Mouse (Mus musculus) 3T3-L1 (cell line): Measurements from ENCODE around the gene Bicral.
"Not testable (repeated sequence)": the region's sequence is repeated elsewhere in the genome, so short reads cannot be mapped to it uniquely, and the experiment has no call there.

Experiments
- DNase-seq: peaks from one replicate; pipeline ENCODE4 v3.0.0-alpha.2; 2015; ENCODE audit warnings: low read depth, low spot score

Gene Bicral

DNA sequence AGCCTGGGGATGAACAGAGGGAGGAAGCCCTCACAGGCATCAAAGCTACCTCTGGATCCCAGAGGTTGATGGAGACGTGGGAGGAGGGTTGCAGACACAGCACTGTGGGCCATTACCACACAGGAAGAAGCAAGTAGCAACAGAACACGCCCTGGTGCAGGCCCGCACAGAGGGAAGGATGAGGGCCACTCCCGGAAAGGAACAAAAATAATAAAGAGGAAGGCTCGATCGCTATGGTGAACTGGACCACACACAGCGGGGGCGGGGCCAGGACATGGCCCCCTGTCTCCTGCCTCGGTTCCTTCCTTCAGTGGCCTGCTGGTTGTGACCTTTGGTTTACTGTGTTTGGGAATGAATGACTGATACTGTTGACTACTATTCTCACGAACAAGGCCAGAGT is 58.6 kb downstream of the Bicral start:
- DNase-seq, result no peak

DNA sequence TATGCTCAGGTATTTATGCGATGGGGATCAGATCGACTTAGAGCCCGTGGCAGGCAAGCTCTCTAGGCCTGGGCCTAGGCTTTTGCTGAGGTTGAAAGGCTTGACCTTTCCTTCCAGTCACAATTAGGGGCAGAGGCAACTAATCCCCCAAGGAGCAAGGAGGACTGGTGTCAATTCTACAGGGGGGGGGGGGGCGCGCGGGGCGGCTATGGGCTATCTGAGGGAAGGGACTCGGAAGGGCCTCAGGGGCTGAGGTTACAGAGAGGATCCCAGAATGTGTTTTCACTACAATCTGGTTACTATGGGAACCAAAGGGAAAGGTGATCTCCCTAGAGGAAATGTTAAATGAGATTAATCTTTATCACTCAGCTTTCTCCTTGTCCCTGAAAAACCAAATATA is 60.9 kb downstream of the Bicral start:
- DNase-seq, result no peak

DNA sequence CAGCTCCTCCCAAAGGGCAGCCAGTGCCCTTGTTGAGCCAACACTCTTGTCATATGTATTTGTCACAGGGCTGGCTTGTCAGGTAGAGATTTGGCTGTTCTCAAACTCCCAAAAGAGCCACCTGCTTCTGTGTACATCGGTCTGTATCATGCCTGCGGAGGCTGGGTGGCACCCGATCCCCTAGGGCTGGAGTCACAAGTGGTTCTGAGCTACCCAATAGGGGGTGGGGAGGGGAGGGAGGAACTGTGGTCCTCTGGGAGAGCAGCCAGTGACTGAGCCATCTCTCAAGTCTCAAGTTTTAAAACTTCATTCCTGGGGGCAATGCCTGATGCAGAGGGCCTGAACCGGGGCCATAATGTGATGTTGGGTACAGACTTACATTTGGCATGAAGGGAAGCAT is 61.5 kb downstream of the Bicral start:
- DNase-seq, result no peak

DNA sequence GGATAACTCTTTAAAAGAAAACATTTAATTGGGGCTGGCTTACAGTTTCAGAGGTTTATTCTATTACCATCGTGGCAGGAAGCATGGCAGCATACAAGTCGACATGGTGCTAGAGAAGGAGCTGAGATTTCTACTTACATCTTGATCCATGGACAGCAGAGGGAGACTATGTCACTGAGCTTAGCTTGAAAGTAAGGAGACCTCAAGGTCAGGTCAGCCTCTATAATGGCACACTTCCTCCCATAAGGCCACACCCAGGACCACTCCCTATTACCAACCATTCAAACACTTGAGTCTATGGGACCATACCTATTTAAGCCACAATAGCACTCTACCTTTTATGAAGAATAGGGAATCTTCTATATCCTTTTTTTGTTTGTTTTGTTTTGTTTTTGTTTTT is 65.3 kb downstream of the Bicral start:
- no peak for DNase-seq

DNA sequence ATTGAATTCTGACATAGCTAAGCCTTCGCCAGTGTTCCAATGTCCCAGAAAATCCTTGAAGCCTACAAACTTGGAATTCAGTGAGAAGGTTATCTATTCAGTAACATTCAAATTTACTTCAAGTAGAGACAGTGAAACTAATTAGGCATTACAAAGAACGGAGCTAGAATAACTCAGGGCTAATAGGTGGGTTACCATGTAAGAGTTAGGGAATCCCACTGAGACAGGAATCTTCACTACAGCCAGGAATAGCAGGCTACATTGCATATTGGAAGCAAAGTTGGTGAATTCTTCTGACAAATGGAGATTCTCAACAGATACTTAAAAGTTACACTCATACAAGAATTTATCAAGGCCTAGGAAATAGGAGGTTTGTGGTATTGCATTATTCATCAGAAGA is 70.3 kb downstream of the Bicral start:
- not testable (repeated sequence) for DNase-seq

DNA sequence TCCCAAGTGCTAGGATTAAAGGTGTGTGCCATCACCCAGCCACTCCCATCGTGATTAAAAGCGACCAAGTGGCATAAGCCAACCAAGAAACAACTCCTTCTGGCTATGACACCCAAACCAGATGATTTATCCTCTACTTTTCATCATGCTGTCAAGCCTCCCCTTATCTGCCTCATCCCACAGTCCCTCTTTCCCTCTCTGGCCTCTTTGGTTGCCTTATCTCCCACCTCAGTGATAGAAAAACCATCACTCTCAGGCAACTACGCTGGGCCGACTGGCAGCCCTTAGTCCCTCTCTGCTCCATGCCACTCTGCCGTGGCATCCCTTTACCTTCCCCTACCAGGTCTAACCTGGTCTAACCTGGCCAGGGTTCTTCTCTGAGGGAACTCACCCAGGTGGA is 71.3 kb downstream of the Bicral start:
- no peak for DNase-seq

DNA sequence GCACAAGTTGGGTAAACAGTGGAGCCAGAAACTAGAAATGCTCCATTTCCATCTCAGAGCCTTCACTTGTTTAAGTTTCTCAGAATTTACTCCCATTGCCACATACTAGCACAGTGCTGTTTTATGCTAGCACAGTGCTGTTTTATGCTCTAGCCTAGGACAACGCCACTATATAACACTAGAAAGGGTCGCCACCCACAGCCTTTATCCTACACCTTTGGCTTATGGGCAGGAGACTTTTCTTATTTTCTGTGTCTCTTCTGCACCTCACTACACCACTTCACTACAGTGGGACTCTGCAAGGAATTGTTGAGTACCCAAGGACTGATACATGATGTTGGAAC is 75.1 kb downstream of the Bicral start:
- no peak for DNase-seq

DNA sequence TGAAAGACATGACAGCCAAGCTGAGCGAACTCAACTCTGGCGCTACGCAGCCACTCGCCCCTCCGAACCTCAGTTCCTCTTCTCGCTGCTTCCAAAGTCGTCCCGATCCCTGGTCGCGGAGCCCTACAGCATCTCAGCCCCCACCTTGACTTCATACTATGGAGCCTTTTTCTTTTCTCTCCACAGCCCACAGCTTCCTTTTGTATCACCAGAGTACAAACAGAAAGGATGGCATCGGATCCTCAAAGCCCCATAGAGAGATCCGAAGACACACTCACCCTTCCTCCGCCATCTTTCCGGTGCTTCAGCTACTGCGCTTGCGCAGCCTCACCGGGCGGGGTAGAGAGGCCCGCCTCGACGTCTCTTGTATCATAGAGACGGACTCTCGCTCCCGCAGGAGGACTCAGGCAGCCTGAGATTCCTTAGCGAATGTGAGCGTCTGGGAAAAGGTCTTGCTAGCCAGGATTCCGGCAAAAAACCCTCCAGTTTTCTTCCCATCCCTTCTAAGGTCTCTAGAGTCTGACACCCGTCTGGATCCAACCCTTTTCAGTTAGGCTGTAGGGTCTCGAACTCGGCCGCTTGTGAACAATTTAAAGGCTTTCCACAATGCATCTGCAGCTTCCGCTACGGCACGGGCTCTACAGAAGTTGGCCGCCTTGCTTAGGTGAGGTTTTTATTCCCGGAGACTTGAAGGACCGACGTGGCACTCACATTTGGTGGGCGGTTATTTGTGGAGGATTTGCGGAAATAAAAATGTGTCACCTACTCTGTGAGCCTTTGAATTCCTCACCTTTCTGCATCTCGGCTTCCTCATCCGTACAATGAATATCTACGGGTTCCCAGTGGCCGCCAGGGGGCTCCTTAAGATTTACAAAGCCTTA is 75.7 kb downstream of the Bicral start, which contains the start of gene Rpl7l1:
Gene Rpl7l1, minus strand, starts transcription at position 332 of the 881 bp plus-strand sequence.
- DNase-seq, result peak; percentile 95

DNA sequence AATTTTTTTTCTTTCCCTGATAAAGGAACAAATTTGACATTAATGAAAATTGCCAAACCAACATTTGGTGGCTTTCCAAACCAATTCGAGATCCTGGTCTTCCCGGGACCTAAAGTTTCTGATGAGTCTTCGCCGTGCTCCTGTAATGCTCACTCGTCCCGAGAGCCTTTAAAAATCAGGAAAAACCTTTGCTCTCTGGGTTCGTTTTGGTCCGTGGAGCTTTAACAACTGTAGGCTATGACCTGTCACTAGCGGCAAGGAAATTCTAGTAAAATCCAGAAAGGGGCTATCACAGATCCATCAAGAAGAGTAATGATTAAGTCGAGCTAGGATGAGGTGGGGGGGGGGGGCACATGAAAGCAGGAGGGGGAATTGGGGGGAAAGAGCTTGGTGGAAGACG is 76.4 kb downstream of the Bicral start:
- peak; percentile 46 for DNase-seq

DNA sequence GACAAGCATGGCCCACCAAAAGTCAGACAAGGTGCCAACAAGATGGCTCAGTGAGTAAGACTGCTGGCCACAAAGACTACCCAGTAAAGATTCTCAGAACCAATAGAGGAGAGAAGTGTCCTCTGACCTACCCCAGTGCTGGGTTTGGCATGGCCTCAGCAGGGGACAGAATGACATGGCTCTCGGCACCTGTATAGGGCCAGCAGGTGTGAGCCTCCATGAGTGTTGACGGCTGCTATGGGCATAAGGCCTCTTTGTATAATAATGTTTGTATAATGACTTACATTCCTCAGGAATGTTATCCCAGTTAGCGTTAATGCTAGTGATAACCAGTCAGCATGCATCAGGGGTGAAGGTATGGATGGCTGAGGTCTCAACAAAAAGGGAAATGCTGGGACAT is 82.2 kb downstream of the Bicral start:
- DNase-seq, result no peak

DNA sequence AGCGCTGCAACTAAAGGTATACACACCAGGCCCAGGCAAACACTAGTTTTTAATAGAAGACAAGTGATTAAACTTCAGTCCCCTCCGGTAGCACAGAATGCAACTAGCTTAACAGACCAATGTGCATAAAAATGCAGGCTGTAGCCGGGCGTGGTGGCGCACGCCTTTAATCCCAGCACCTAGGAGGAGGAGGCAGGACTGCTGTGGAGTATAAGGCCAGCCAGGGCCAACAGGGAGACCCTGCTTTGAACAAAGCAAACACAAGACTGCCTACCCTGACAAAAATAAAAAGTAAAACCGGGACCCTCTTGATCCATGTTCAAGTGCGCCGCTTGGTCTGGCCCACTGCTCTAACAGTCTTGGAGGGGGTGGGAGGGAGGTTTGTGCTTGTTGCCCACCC is 83.2 kb downstream of the Bicral start:
- no peak for DNase-seq

DNA sequence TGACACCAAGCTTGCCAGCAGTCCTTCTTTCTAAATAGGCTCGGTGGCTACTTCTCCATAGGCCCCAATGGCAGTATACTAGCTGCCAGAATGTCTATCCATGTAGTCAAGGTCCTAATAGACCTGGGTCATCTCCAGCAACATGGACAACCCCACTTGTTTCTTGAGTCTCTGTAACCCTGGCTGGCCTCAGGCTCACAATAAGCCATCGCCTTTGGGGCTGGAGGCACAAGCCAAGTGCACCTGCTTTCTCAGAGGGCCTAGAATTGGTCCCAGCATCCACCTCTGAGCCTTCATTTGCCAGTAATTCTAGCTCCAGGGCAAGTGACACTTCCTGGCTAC is 84.2 kb downstream of the Bicral start:
- DNase-seq, result no peak

DNA sequence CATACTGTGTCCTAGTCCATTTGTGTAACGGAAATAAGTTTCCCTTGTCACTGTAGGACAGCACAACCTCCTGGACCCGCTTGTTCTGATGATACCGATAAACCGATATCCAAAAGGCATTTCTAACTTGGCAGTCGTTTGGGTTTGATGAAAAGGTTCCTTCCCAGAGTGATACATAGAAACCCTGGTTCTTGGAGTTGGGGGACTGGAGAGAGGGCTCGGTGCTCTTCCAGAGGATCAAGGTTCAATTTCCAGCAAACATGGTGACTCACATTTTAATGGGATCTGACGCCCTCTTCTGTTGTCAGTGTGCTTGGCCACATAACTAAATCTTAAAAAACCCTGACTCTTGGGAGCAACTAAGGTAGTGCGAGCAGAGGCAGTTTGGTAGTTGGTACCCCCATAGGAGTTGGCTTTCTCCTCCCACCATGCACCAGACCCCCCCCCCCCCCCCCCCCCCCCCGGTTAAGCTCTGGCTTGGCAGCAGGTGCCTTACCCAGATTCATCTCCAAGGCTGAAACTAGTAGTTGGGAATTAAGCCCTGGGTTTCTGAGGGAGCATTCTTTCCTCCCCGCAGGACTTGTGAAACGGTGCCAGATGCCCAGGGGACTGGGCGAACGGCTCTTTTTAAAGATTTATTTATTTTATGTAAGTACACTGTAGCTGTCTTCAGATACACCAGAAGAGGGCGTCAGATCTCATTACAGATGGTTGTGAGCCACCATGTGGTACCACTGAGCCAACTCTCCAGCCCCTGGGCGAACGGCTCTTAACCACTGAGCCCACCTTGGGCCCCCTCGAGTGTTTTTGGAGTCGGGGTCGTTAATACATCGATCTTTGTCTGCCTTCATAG is 84.8 kb downstream of the Bicral start:
- peak; percentile 76 for DNase-seq

DNA sequence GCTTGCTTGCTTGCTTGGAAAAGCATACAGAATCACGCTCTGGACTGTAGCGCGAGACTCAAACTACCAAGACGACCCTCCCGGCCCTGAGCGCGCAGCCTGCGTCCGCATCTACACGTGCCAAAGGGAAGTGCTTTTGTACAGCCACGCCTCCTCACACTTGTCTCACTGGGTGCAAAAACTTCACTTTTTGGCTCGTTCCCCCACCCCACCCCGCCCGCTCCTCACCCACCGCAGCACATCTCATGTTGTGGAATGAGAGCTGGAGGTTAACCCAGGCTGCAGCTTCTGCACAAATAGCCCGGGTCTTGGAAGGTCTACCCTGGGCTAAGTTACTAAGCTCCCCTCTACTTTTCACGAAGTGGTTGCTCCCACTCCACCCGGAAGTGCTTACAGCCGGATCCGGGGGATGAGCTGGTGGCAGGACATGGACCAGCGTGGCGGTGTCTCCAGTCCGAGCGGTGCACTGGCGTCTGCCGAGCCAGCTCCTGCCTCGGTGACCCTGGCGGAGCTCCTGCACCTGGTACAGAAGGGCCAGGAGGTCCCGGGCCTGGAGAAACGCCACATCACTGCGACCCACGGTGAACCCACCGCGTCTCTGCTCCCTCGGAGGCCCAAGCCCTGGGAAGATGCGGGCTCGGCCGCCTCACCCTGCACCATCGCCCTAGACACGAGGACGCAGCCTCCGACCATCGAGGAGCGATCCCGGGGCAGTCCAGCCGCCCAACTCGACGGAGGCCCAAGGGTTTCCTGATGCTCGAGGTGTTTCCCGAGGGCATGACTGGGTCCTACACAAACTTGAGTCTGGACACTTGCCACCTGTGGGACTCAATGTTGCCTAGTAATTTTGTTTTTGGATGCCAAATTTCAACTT is 85.6 kb downstream of the Bicral start, which contains the start of gene 2310039H08Rik:
Gene 2310039H08Rik, plus strand, starts transcription at position 232 of the 874 bp plus-strand sequence.
- peak; percentile 94 for DNase-seq

DNA sequence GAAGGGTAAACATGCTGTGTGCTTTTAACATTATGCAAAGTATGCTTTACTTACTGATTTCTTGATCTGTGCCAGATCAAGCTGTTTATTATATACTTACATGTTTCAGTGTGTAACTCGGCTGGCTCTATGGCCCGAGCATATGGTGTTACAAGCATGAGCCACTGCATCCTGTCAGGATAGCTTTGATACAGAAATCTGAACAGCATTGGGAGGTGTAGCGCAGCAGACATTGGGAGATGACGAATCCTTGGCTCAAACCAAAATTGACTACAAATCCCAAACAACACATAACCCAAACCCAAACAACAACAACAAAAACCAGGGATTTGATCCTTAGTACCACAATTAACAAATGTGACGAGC is 86.3 kb downstream of the Bicral start:
- no peak for DNase-seq

DNA sequence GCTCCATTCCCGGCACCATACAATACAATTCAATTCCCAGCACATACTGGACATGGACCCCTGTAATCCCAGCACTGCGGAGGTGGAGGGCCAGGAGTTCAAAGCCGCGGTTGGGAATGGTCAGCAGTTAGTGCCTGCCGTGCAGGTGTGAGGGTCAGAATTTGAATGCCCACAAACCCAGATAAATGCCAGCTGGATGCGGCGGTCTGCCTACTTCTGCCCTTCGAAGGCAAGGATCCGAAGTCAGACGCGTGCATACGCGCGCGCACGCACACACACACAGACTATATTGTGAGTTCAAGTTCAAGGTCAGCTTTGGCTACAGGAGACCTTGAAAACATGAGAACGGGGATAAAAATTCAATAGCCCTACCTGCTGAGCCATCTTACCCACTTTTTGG is 86.7 kb downstream of the Bicral start:
- no peak for DNase-seq

DNA sequence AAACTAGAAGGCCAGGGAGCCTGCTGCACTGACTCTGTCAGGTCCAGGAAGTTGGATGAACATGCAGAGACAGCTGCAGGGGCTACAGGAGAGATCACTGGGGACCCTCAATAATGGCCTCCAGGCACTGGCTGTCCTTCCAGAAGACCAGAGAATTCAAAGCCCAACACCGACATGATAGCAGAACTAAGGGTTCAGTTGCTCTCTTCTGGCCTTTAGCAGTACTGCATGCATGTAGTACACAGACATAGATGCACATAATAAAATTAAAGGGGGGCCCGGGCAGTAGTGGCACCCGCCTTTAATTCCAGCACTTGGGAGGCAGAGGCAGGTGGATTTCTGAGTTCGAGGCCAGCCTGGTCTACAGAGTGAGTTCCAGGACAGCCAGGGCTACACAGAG is 87.3 kb downstream of the Bicral start:
- peak; percentile 33 for DNase-seq

DNA sequence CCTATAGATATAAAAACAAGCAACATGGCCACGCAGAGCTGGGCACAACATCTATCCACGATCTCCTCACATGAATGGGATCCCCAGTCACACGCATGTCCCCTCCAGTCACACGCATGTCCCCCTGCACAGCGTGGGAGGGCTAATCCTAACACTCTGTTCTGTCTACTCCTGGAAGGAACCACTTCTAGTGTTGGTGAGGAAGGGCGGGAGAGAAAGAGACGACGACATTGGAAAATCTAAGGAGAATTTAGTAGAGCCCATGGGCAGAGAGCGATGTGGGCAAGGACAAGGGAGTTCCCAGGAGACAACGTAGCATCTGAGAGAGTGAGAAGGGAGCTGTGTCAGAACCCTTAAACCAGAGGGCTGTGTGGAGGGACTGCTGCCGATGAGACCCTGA is 87.7 kb downstream of the Bicral start:
- DNase-seq, result no peak

DNA sequence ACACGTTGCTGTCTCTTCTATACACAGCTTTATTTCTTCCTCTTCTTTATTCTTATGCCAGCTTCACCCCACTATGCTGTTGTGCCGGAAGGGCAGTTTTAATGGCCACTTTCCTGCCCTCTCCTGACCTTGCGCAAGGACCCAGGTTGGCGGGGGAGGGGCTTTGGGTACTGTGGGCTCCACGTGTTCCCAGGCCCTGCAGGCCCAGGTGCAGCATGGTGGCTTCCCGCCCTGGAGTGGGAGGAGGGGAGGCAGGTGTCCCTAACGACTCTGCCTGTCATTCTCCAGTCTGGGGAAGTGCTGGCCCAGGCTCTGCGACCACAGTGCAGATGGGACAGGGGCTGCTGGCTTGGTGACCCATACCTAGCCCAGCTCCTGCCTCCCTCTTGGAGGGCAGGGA is 90.4 kb downstream of the Bicral start:
- no peak for DNase-seq

DNA sequence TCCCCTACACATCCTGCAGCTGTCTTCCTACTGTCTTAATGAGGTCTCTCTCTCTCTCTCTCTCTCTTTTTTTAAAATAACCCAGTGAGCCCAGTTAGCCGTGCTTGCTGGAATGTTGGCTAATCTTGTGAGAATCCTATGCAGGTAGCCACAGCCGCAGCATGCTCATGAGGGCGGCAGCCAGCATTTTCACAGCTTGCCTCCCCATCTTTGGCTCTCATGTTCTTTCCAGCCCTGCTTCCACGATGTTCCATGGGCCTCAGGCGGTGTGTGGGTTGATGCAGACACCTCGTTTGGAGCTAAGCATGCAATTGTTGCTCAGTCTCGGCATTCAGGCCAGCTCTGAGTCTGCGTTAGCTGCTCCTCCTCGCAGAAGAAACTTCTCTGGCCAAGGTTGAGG is 93.4 kb downstream of the Bicral start:
- not testable (repeated sequence) for DNase-seq

DNA sequence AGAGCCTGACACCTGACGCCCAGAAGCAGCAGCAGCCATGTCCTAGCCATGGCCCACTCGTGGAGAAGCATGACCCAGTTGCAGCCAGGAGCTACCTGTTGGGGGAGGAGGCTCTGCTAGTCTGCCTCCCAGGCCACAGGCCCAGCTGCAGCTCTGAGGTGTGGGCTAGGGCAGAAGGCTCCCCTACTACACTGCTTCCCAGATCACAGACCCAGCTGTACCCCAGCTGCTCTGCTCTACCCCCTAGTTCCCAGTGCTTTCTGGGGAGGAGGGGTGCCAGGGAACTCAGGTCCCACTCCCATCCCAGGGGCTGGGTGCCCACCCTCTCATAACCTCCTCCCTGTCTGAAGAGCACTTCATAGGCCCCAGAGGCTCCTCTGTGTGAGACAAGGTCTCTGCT is 94.7 kb downstream of the Bicral start, which contains the start of gene Ptcra:
Gene Ptcra, minus strand, starts transcription at position 169 of the 400 bp plus-strand sequence.
- DNase-seq, result no peak

DNA sequence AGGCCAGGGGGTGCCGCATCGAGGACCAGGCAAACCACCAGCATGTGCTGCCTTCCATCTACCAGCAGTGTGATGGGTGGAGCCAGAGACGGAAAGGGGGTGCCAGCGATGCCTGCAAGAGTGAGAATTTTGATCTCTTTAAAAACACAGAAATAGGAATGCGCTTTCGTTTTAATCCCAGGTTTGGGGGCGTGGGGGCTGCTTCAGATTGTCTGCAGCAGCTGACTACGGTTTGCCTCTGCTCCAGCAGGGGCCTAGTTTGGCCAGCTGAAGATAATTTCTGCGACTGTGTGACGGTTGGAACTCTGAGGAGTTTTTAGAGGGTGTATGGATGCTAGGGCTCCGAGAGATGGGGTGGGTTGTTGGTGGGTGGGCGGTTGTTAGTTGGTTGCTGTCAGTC is 99.5 kb downstream of the Bicral start:
- no peak for DNase-seq
